ENCODE assay signal across 10 mouse cellular contexts in genomic region chr6:39899231-39899630, GRCm38 (mm10). TPM values are rescaled to one million over a fixed set of nuclear protein-coding genes. Genes with fewer than 3 reads are reported as not detected.
DNase-seq lines count a peak whose midpoint lies in the region; ATAC-seq lines count a peak whose summit lies in the region.
"Had no signal": no experiment of that assay in that cellular context is flagged by ENCODE, and none has a peak within 500 bp of the region (broad histone marks: within the 10 kb centered on the region; RNA-seq: fewer than 3 reads in every experiment).

No protein-coding gene starts in this region.

- intact Hi-C loops in heart, postnatal 14 days (cut with DNase I) = no loop called here

- peak; percentile 21 to 34 for DNase-seq in heart, postnatal 14 days
- no peak for DNase-seq in heart, embryonic 10.5 days (ENCODE audit: low spot score)
- DNase-seq in 3T3-L1 (ENCODE audit: low read depth, low spot score) = peak; percentile 62
- peak; percentile 57 for DNase-seq in adrenal gland, postnatal 10 days
- peak; percentile 29 for DNase-seq in kidney, postnatal 14 days
- no peak for DNase-seq in right cerebral cortex, postnatal 25 days
- no peak for DNase-seq in midbrain, embryonic 14.5 days
- DNase-seq: cerebellum, adult 11 months had no signal

- H3K36me3 ChIP-seq in heart, embryonic 10.5 days = no peaks in the 10 kb centered on the region
- H3K36me3 ChIP-seq in midbrain, embryonic 14.5 days (ENCODE audit: control insufficient read depth, insufficient read depth, low read length) = no peaks in the 10 kb centered on the region
- H3K36me3 ChIP-seq in intestine, embryonic 15.5 days = no peaks in the 10 kb centered on the region

- no peak overlapping the region for H3K9ac ChIP-seq in midbrain, embryonic 14.5 days (replicated peaks; ENCODE audit: low read length)
- no peak overlapping the region for H3K9ac ChIP-seq in intestine, embryonic 15.5 days

- H3K27me3 ChIP-seq in heart, embryonic 10.5 days (ENCODE audit: insufficient read depth, poor library complexity, severe bottlenecking) = no peaks in the 10 kb centered on the region
- no peaks in the 10 kb centered on the region for H3K27me3 ChIP-seq in midbrain, embryonic 14.5 days (ENCODE audit: control insufficient read depth, insufficient read depth, low read length)
- H3K27me3 ChIP-seq in intestine, embryonic 15.5 days (replicated peaks) = no peaks in the 10 kb centered on the region

- no peak overlapping the region for H3K27ac ChIP-seq in heart, embryonic 10.5 days
- no peak overlapping the region for H3K27ac ChIP-seq in midbrain, embryonic 14.5 days (replicated peaks; ENCODE audit: low read depth, low read length)
- H3K27ac ChIP-seq in intestine, embryonic 15.5 days = no peak overlapping the region

- no peak for ATAC-seq in midbrain, embryonic 14.5 days (ENCODE audit: low FRiP score, low TSS enrichment)
- ATAC-seq in intestine, embryonic 15.5 days = no peak

- no peak overlapping the region for H3K4me3 ChIP-seq in heart, embryonic 10.5 days
- no peak overlapping the region for H3K4me3 ChIP-seq in midbrain, embryonic 14.5 days (replicated peaks; ENCODE audit: low read depth, low read length)
- H3K4me3 ChIP-seq in intestine, embryonic 15.5 days (replicated peaks) = no peak overlapping the region

- H3K9me3 ChIP-seq in heart, embryonic 10.5 days = no peaks in the 10 kb centered on the region
- H3K9me3 ChIP-seq in midbrain, embryonic 14.5 days (ENCODE audit: control insufficient read depth, low read length) = no peaks in the 10 kb centered on the region
- H3K9me3 ChIP-seq in intestine, embryonic 15.5 days = no peaks in the 10 kb centered on the region

- WGBS in heart, embryonic 10.5 days = 45% methylated on average over 4 of the region's 4 CpGs
- WGBS in midbrain, embryonic 14.5 days = 63% methylated on average over 4 of the region's 4 CpGs
- WGBS in intestine, embryonic 15.5 days = 37% methylated on average over 4 of the region's 4 CpGs

- no peak overlapping the region for H3K4me2 ChIP-seq in midbrain, embryonic 14.5 days (ENCODE audit: low read length)
- H3K4me2 ChIP-seq in intestine, embryonic 15.5 days (replicated peaks) = no peak overlapping the region
- H3K4me2 ChIP-seq: midbrain, embryonic 11.5 days had no signal

- H3K4me1 ChIP-seq in heart, embryonic 10.5 days = no peaks in the 10 kb centered on the region
- H3K4me1 ChIP-seq in midbrain, embryonic 14.5 days (ENCODE audit: control insufficient read depth, insufficient read depth, low read length) = peaks cover 27% of the 10 kb centered on the region
- no peaks in the 10 kb centered on the region for H3K4me1 ChIP-seq in intestine, embryonic 15.5 days (replicated peaks)

RNA-seq across cellular contexts. Expression of gene Tmem178b, which starts 26.2 kb away (rescaled TPM):
- total RNA-seq in heart, postnatal 14 days (2021) = under 1 TPM; 0.31 to 0.56 TPM
- polyA plus RNA-seq in heart, embryonic 10.5 days (2016; fragmentation: Nextera tagmentation; extraction: Ambion mirVana) = 0.06 and 0.18 TPM in 2 replicates
- total RNA-seq in adrenal gland, postnatal 10 days (2021) = 10 to 100 TPM; 11.3 to 18.5 TPM
- polyA plus RNA-seq in midbrain, embryonic 14.5 days (2014; fragmentation: Nextera tagmentation; extraction: Ambion mirVana) = 44.6 and 46.4 TPM in 2 replicates
- 0.68 and 1.4 TPM in 2 replicates for polyA plus RNA-seq in intestine, embryonic 15.5 days (2015; fragmentation: Nextera tagmentation; extraction: Ambion mirVana)

Comparison
In these comparisons a context has a peak if more than half of its experiments do, and no peak if none do; other contexts are left out.
1. DNase-seq: peak in heart, postnatal 14 days (2 of 2), 3T3-L1 (single experiment), adrenal gland, postnatal 10 days (single experiment) and kidney, postnatal 14 days (single experiment); none in heart, embryonic 10.5 days (single experiment), right cerebral cortex, postnatal 25 days (single experiment) and midbrain, embryonic 14.5 days (single experiment).
2. RNA of gene Tmem178b, which starts 26.2 kb away (polyA plus RNA-seq): 44.6 to 46.4 TPM in midbrain, embryonic 14.5 days; 0.68 to 1.4 TPM in intestine, embryonic 15.5 days and 0.06 to 0.18 TPM in heart, embryonic 10.5 days; every median in the first group is over 10 times any median in the second.